8 mouse cellular contexts compared by ENCODE assay signal in genomic region chr8:104534779-104535141, GRCm38 (mm10). TPM values are rescaled to one million over a fixed set of nuclear protein-coding genes. Genes with fewer than 3 reads are reported as not detected.
DNase-seq lines count a peak whose midpoint lies in the region; ATAC-seq and TF ChIP-seq lines count a peak whose summit lies in the region.

No protein-coding gene starts in this region.

- WGBS in heart, embryonic 11.5 days (ENCODE audit: insufficient replicate concordance), result 11% methylated on average over 9 of the region's 9 CpGs
- 8% methylated on average over 9 of the region's 9 CpGs for WGBS in intestine, embryonic 14.5 days

- TF ChIP-seq CTCF in ES-Bruce4 (IDR thresholded peaks at IDR 0.05; ENCODE audit: low read depth, low read length), result no peak

- H3K27me3 ChIP-seq in heart, embryonic 11.5 days (ENCODE audit: control insufficient read depth, insufficient read depth, low read length), result peaks cover 12% of the 10 kb centered on the region
- peaks cover 2% of the 10 kb centered on the region; the same call in 1 of the 2 replicates for H3K27me3 ChIP-seq in ES-Bruce4 (ENCODE audit: control insufficient read depth, insufficient read depth, low read length, poor library complexity, severe bottlenecking)
- H3K27me3 ChIP-seq in intestine, embryonic 14.5 days (replicated peaks; ENCODE audit: control insufficient read depth, insufficient read depth, low read length), result peaks cover 23% of the 10 kb centered on the region

- 0 out of 2 replicates have a peak, but pooled peaks cover 3% of the 10 kb centered on the region for H3K36me3 ChIP-seq in heart, embryonic 11.5 days (ENCODE audit: control insufficient read depth, insufficient read depth, low read length)
- peaks cover 10% of the 10 kb centered on the region for H3K36me3 ChIP-seq in ES-Bruce4 (ENCODE audit: control insufficient read depth, insufficient read depth, low read length, poor library complexity, severe bottlenecking)
- peaks cover 8% of the 10 kb centered on the region for H3K36me3 ChIP-seq in intestine, embryonic 14.5 days (ENCODE audit: control insufficient read depth, insufficient read depth, low read length)

- peak; percentile 53 for ATAC-seq in heart, embryonic 11.5 days (replicated peaks; ENCODE audit: insufficient number of reproducible peaks, low FRiP score, low TSS enrichment)
- peak; percentile 69 for ATAC-seq in erythroblast, adult 5-6 weeks (replicated peaks; ENCODE audit: low FRiP score, poor library complexity, severe bottlenecking)
- peak; percentile 49 for ATAC-seq in intestine, embryonic 14.5 days (replicated peaks; ENCODE audit: low FRiP score, low TSS enrichment, low read depth)
- peak; percentile 69 for ATAC-seq in megakaryocyte-erythroid progenitor cell, adult 5-6 weeks (replicated peaks; ENCODE audit: low FRiP score, low TSS enrichment, poor library complexity, severe bottlenecking)

- peaks cover 18% of the 10 kb centered on the region; the same call in 1 of the 2 replicates for H3K4me1 ChIP-seq in heart, embryonic 11.5 days (ENCODE audit: control insufficient read depth, insufficient read depth, low read length)
- H3K4me1 ChIP-seq in ES-Bruce4 (ENCODE audit: control insufficient read depth, insufficient read depth, low read length), result no peaks in the 10 kb centered on the region
- H3K4me1 ChIP-seq in intestine, embryonic 14.5 days (replicated peaks; ENCODE audit: control insufficient read depth, insufficient read depth, low read length), result peaks cover 11% of the 10 kb centered on the region

- peak overlapping the region; percentile 93 for H3K9ac ChIP-seq in heart, embryonic 11.5 days (ENCODE audit: low read depth, low read length)
- H3K9ac ChIP-seq in ES-Bruce4 (ENCODE audit: low read depth, poor library complexity, severe bottlenecking), result peak overlapping the region; percentile 94
- H3K9ac ChIP-seq in intestine, embryonic 14.5 days (ENCODE audit: low read length), result peak overlapping the region; percentile 91

- TF ChIP-seq POLR2A in ES-Bruce4 (IDR thresholded peaks at IDR 0.05; ENCODE audit: insufficient read depth, low read length), result no peak

- intact Hi-C loops in heart, postnatal 25 days (cut with DNase I), result loop anchor here (2.0 to 5.0 kb wide), 3 partner anchors 36 to 192 kb away; partner anchors contain the start of gene Dync1li2

- DNase-seq in heart, postnatal 25 days (ENCODE audit: low spot score), result no peak
- peak; percentile 74 for DNase-seq in intestine, embryonic 14.5 days (ENCODE audit: low spot score)
- no peak for DNase-seq in frontal cortex, postnatal 14 days (ENCODE audit: low spot score in 2 of 2)
- no peak for DNase-seq in urinary bladder, adult 2 months (ENCODE audit: low spot score)

- no peak for TF ChIP-seq EP300 in ES-Bruce4 (IDR thresholded peaks at IDR 0.05; ENCODE audit: insufficient read depth, low read depth, low read length)

- no peaks in the 10 kb centered on the region for H3K9me3 ChIP-seq in heart, embryonic 11.5 days (replicated peaks; ENCODE audit: control insufficient read depth, low read length)
- H3K9me3 ChIP-seq in ES-Bruce4 (replicated peaks; ENCODE audit: control insufficient read depth, insufficient read depth, low read length, poor library complexity, severe bottlenecking), result no peaks in the 10 kb centered on the region
- no peaks in the 10 kb centered on the region for H3K9me3 ChIP-seq in intestine, embryonic 14.5 days (ENCODE audit: control insufficient read depth, low read length)

- H3K4me2 ChIP-seq in heart, embryonic 11.5 days, result peak overlapping the region; percentile 76
- H3K4me2 ChIP-seq in intestine, embryonic 14.5 days (ENCODE audit: low read length), result peak overlapping the region; percentile 84

- H3K4me3 ChIP-seq in heart, embryonic 11.5 days (ENCODE audit: low read depth, low read length), result peak overlapping the region; percentile 94
- peak overlapping the region; percentile 40; the same call in 1 of the 2 replicates for H3K4me3 ChIP-seq in ES-Bruce4 (ENCODE audit: low read depth, low read length)
- peak overlapping the region; percentile 92 for H3K4me3 ChIP-seq in intestine, embryonic 14.5 days (ENCODE audit: low read depth, low read length)

- no peak overlapping the region for H3K27ac ChIP-seq in heart, embryonic 11.5 days (ENCODE audit: low read depth, low read length)
- no peak overlapping the region for H3K27ac ChIP-seq in ES-Bruce4 (ENCODE audit: insufficient read depth, low read length)
- no peak overlapping the region for H3K27ac ChIP-seq in intestine, embryonic 14.5 days (ENCODE audit: low read depth)

RNA-seq across cellular contexts. Expression of gene Car7, which starts 0.3 kb away (rescaled TPM):
- 0.34 and 0.68 TPM in 2 replicates for polyA plus RNA-seq in heart, embryonic 11.5 days (2014; fragmentation: Nextera tagmentation; extraction: Ambion mirVana)
- total RNA-seq in heart, postnatal 25 days (2021), result 1 to 10 TPM; 2.9 to 3.4 TPM
- polyA plus RNA-seq in ES-Bruce4 (2011; ENCODE audit: insufficient read depth, insufficient read length, low read depth, missing spikeins), result 1.2 and 1.4 TPM in 2 replicates
- total RNA-seq in erythroblast, adult 5-6 weeks (2015; ENCODE audit: low replicate concordance), result not detected in 2 replicates
- 0.51 TPM in 1 of 2 replicates, not detected in the other for total RNA-seq in erythroblast, adult 5-6 weeks (2017; ENCODE audit: low replicate concordance)
- 0.92 and 2.0 TPM in 2 replicates for polyA plus RNA-seq in intestine, embryonic 14.5 days (2014; fragmentation: Nextera tagmentation; extraction: Ambion mirVana)
- total RNA-seq in megakaryocyte-erythroid progenitor cell, adult 5-6 weeks (2014; fragmentation: Nextera tagmentation), result 1.8 TPM in 1 of 2 replicates, not detected in the other
- total RNA-seq in megakaryocyte-erythroid progenitor cell, adult 5-6 weeks (2017), result 3.6 TPM in 1 of 2 replicates, not detected in the other
- 3.5 and 4.7 TPM in 2 replicates for polyA plus RNA-seq in urinary bladder, adult 2 months (2012; rRNA removed)

RNA-seq across cellular contexts. Expression of gene Nae1, which starts 0.3 kb away (rescaled TPM):
- 78.1 and 88.6 TPM in 2 replicates for polyA plus RNA-seq in heart, embryonic 11.5 days (2014; fragmentation: Nextera tagmentation; extraction: Ambion mirVana)
- 10 to 100 TPM; 29.6 to 30.5 TPM for total RNA-seq in heart, postnatal 25 days (2021)
- polyA plus RNA-seq in ES-Bruce4 (2011; ENCODE audit: insufficient read depth, insufficient read length, low read depth, missing spikeins), result 114 and 125 TPM in 2 replicates
- total RNA-seq in erythroblast, adult 5-6 weeks (2015; ENCODE audit: low replicate concordance), result 14.4 and 25.4 TPM in 2 replicates
- 19.0 and 28.0 TPM in 2 replicates for total RNA-seq in erythroblast, adult 5-6 weeks (2017; ENCODE audit: low replicate concordance)
- 85.8 and 98.9 TPM in 2 replicates for polyA plus RNA-seq in intestine, embryonic 14.5 days (2014; fragmentation: Nextera tagmentation; extraction: Ambion mirVana)
- total RNA-seq in megakaryocyte-erythroid progenitor cell, adult 5-6 weeks (2014; fragmentation: Nextera tagmentation), result 83.2 and 84.8 TPM in 2 replicates
- total RNA-seq in megakaryocyte-erythroid progenitor cell, adult 5-6 weeks (2017), result 172 and 193 TPM in 2 replicates
- polyA plus RNA-seq in urinary bladder, adult 2 months (2012; rRNA removed), result 56.2 and 71.4 TPM in 2 replicates

RNA-seq across cellular contexts. Expression of gene Terb1, which starts 25.1 kb away (rescaled TPM):
- 0.39 TPM in 1 of 2 replicates, not detected in the other for polyA plus RNA-seq in heart, embryonic 11.5 days (2014; fragmentation: Nextera tagmentation; extraction: Ambion mirVana)
- not detected for total RNA-seq in heart, postnatal 25 days (2021)
- 1.1 and 1.5 TPM in 2 replicates for polyA plus RNA-seq in ES-Bruce4 (2011; ENCODE audit: insufficient read depth, insufficient read length, low read depth, missing spikeins)
- not detected in 2 replicates for total RNA-seq in erythroblast, adult 5-6 weeks (2015; ENCODE audit: low replicate concordance)
- not detected in 2 replicates for total RNA-seq in erythroblast, adult 5-6 weeks (2017; ENCODE audit: low replicate concordance)
- 0.34 and 0.36 TPM in 2 replicates for polyA plus RNA-seq in intestine, embryonic 14.5 days (2014; fragmentation: Nextera tagmentation; extraction: Ambion mirVana)
- not detected in 2 replicates for total RNA-seq in megakaryocyte-erythroid progenitor cell, adult 5-6 weeks (2014; fragmentation: Nextera tagmentation)
- total RNA-seq in megakaryocyte-erythroid progenitor cell, adult 5-6 weeks (2017), result not detected in 2 replicates
- 0.47 and 0.54 TPM in 2 replicates for polyA plus RNA-seq in urinary bladder, adult 2 months (2012; rRNA removed)

RNA-seq across cellular contexts. Expression of gene Pdp2, which starts 56.5 kb away (rescaled TPM):
- polyA plus RNA-seq in heart, embryonic 11.5 days (2014; fragmentation: Nextera tagmentation; extraction: Ambion mirVana), result 9.5 and 10.2 TPM in 2 replicates
- total RNA-seq in heart, postnatal 25 days (2021), result 10 to 100 TPM; 20.1 to 29.0 TPM
- polyA plus RNA-seq in ES-Bruce4 (2011; ENCODE audit: insufficient read depth, insufficient read length, low read depth, missing spikeins), result 12.1 and 13.0 TPM in 2 replicates
- total RNA-seq in erythroblast, adult 5-6 weeks (2015; ENCODE audit: low replicate concordance), result 0.38 and 1.7 TPM in 2 replicates
- total RNA-seq in erythroblast, adult 5-6 weeks (2017; ENCODE audit: low replicate concordance), result 0.98 and 1.3 TPM in 2 replicates
- polyA plus RNA-seq in intestine, embryonic 14.5 days (2014; fragmentation: Nextera tagmentation; extraction: Ambion mirVana), result 13.4 and 14.9 TPM in 2 replicates
- total RNA-seq in megakaryocyte-erythroid progenitor cell, adult 5-6 weeks (2014; fragmentation: Nextera tagmentation), result 8.6 and 9.5 TPM in 2 replicates
- total RNA-seq in megakaryocyte-erythroid progenitor cell, adult 5-6 weeks (2017), result 10.2 and 10.4 TPM in 2 replicates
- polyA plus RNA-seq in urinary bladder, adult 2 months (2012; rRNA removed), result 6.1 and 7.2 TPM in 2 replicates

Comparison
In these comparisons a context has a peak if more than half of its experiments do, and no peak if none do; other contexts are left out.
1. H3K4me3 ChIP-seq: peak in every context shown above with its lines; median percentile 94 in heart, embryonic 11.5 days; 92 in intestine, embryonic 14.5 days; 40 in ES-Bruce4.